Comparison of ENCODE assay signal across 8 mouse cellular contexts in the genomic region with DNA sequence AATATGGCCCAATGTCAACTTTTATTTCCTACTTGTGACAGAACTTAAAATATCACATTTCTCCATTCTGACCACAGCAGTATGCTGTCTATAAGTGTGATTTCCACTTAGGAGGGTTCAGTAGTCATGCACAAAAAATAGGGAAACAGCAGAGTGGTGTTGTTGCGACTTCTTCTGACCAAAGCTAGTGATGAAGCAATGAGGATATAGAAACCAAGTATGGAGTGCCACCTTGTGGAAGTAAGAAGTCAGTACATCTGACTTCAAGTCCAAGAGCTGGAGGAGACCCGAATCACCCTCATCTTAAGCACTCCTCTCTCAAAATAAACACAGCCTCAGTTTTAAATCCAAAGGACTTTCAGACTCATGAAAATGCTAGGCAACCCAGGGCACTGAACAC.
A peak's percentile ranks its signal among the peaks of the same experiment; 100 is the strongest.
DNase-seq lines count a peak whose midpoint lies in the region; ATAC-seq lines count a peak whose summit lies in the region.

No protein-coding gene starts in this region.

- no peak overlapping the region for H3K27ac ChIP-seq in liver, embryonic 11.5 days (ENCODE audit: low read depth, low read length)
- H3K27ac ChIP-seq in liver, embryonic 12.5 days: no peak overlapping the region
- no peak overlapping the region for H3K27ac ChIP-seq in neural tube, embryonic 15.5 days (replicated peaks)

- no peak overlapping the region for H3K4me2 ChIP-seq in liver, embryonic 11.5 days
- H3K4me2 ChIP-seq in liver, embryonic 12.5 days: no peak overlapping the region
- H3K4me2 ChIP-seq in neural tube, embryonic 15.5 days: no peak overlapping the region

- H3K9ac ChIP-seq in liver, embryonic 11.5 days (ENCODE audit: low read depth, low read length): no peak overlapping the region
- H3K9ac ChIP-seq in liver, embryonic 12.5 days: no peak overlapping the region
- H3K9ac ChIP-seq in neural tube, embryonic 15.5 days (replicated peaks): no peak overlapping the region

- no peaks in the 10 kb centered on the region for H3K4me1 ChIP-seq in liver, embryonic 11.5 days (replicated peaks; ENCODE audit: control insufficient read depth, insufficient read depth, low read length)
- no peaks in the 10 kb centered on the region for H3K4me1 ChIP-seq in liver, embryonic 12.5 days
- H3K4me1 ChIP-seq in neural tube, embryonic 15.5 days: no peaks in the 10 kb centered on the region

- no peaks in the 10 kb centered on the region for H3K27me3 ChIP-seq in liver, embryonic 11.5 days (replicated peaks; ENCODE audit: control insufficient read depth, insufficient read depth, low read length)
- no peaks in the 10 kb centered on the region for H3K27me3 ChIP-seq in liver, embryonic 12.5 days (replicated peaks)
- H3K27me3 ChIP-seq in neural tube, embryonic 15.5 days (replicated peaks): no peaks in the 10 kb centered on the region

- no peaks in the 10 kb centered on the region for H3K36me3 ChIP-seq in liver, embryonic 11.5 days (ENCODE audit: control insufficient read depth, insufficient read depth, low read length)
- no peaks in the 10 kb centered on the region for H3K36me3 ChIP-seq in liver, embryonic 12.5 days
- no peaks in the 10 kb centered on the region for H3K36me3 ChIP-seq in neural tube, embryonic 15.5 days

- H3K4me3 ChIP-seq in liver, embryonic 11.5 days (ENCODE audit: low read depth, low read length): no peak overlapping the region
- no peak overlapping the region for H3K4me3 ChIP-seq in liver, embryonic 12.5 days
- no peak overlapping the region for H3K4me3 ChIP-seq in neural tube, embryonic 15.5 days (replicated peaks)

- 0 out of 2 replicates have a peak, but pooled peaks have one; percentile 29 for ATAC-seq in liver, embryonic 11.5 days (replicated peaks; ENCODE audit: low FRiP score)
- ATAC-seq in liver, embryonic 12.5 days: no peak
- peak; percentile 97 for ATAC-seq in granulocyte monocyte progenitor cell, adult 5-6 weeks (replicated peaks; ENCODE audit: poor library complexity, severe bottlenecking)
- peak; percentile 86 for ATAC-seq in neural tube, embryonic 15.5 days (ENCODE audit: low FRiP score)

- WGBS in liver, embryonic 11.5 days: 18% methylated on average over 2 of the region's 2 CpGs
- WGBS in liver, embryonic 12.5 days (ENCODE audit: insufficient replicate concordance): 21% methylated on average over 2 of the region's 2 CpGs
- 13% methylated on average over 2 of the region's 2 CpGs for WGBS in neural tube, embryonic 15.5 days

- no peaks in the 10 kb centered on the region for H3K9me3 ChIP-seq in liver, embryonic 11.5 days (ENCODE audit: control insufficient read depth, low read length)
- no peaks in the 10 kb centered on the region for H3K9me3 ChIP-seq in liver, embryonic 12.5 days (replicated peaks)
- H3K9me3 ChIP-seq in neural tube, embryonic 15.5 days (replicated peaks): no peaks in the 10 kb centered on the region

- DNase-seq in cerebellum, adult 18-20 months: peak; percentile 2 to 3
- no peak for DNase-seq in cerebellum, adult 9-11 months
- DNase-seq in liver, embryonic 11.5 days (ENCODE audit: low spot score): no peak
- no peak for DNase-seq in thymus, postnatal 10 days (ENCODE audit: low spot score in 2 of 2)
- no peak for DNase-seq in adrenal gland, adult 8-10 months

Comparison
In these comparisons a context has a peak if more than half of its experiments do, and no peak if none do; other contexts are left out.
1. DNase-seq: peak in cerebellum, adult 18-20 months (2 of 2); none in cerebellum, adult 9-11 months (single experiment), liver, embryonic 11.5 days (single experiment), thymus, postnatal 10 days (0 of 2) and adrenal gland, adult 8-10 months (single experiment).